Mouse (Mus musculus): ENCODE data around the gene Lpp. TPM values are rescaled to one million over a fixed set of nuclear protein-coding genes. Genes with fewer than 3 reads are reported as not detected.

Lpp gene
- polyA plus RNA-seq, 1 experiment from 2014 or later = 42.7 TPM

GRCm38 (mm10) chr16:24470601-24471000, 77.3 kb downstream of the Lpp start:
- Histone ChIP-seq H3K9ac (ENCODE audit: low read depth, low read length) (no peak overlapping the region), H3K4me2 (ENCODE audit: low read depth, low read length) (no peak overlapping the region), H3K9me3 (ENCODE audit: control insufficient read depth, low read length) (no peaks in the 10 kb centered on the region), H3K27ac (replicated peaks; ENCODE audit: low read depth, low read length) (no peak overlapping the region), H3K36me3 (ENCODE audit: control insufficient read depth, insufficient read depth, low read length) (0 out of 2 replicates have a peak, but pooled peaks cover 7% of the 10 kb centered on the region), H3K4me3 (ENCODE audit: low read depth, low read length) (no peak overlapping the region), H3K27me3 (replicated peaks; ENCODE audit: control insufficient read depth, insufficient read depth, low read length) (no peaks in the 10 kb centered on the region), H3K4me1 (ENCODE audit: control insufficient read depth, insufficient read depth, low read length) (peaks cover 4% of the 10 kb centered on the region; the same call in 1 of the 2 replicates)
- DNase-seq (ENCODE audit: low spot score) (no peak), ATAC-seq (ENCODE audit: low read depth) (no peak)
- 62% methylated on average over 1 of the region's 1 CpGs for WGBS

- Histone ChIP-seq H3K9me3 (ENCODE audit: control insufficient read depth, low read length) (no peaks in the 10 kb centered on the region), H3K9ac (ENCODE audit: low read depth, low read length) (no peak overlapping the region), H3K4me3 (ENCODE audit: low read depth, low read length) (no peak overlapping the region), H3K4me1 (ENCODE audit: control insufficient read depth, insufficient read depth, low read length) (peaks cover 9% of the 10 kb centered on the region), H3K4me2 (ENCODE audit: low read depth, low read length) (no peak overlapping the region), H3K27ac (replicated peaks; ENCODE audit: low read depth, low read length) (no peak overlapping the region), H3K36me3 (ENCODE audit: control insufficient read depth, insufficient read depth, low read length) (0 out of 2 replicates have a peak, but pooled peaks cover 7% of the 10 kb centered on the region), H3K27me3 (replicated peaks; ENCODE audit: control insufficient read depth, insufficient read depth, low read length) (no peaks in the 10 kb centered on the region)
- no peak for DNase-seq (ENCODE audit: low spot score)
- no peak for ATAC-seq (ENCODE audit: low read depth)
- 80% methylated on average over 4 of the region's 4 CpGs for WGBS
These were observed 77.7 kb downstream of the Lpp start for GRCm38 (mm10) chr16:24471029-24471428.

GRCm38 (mm10) chr16:24471801-24472200, 78.5 kb downstream of the Lpp start:
- H3K4me2 ChIP-seq (ENCODE audit: low read depth, low read length) = no peak overlapping the region
- peaks cover 12% of the 10 kb centered on the region for H3K4me1 ChIP-seq (ENCODE audit: control insufficient read depth, insufficient read depth, low read length)
- 0 out of 2 replicates have a peak, but pooled peaks cover under 1% of the 10 kb centered on the region for H3K36me3 ChIP-seq (ENCODE audit: control insufficient read depth, insufficient read depth, low read length)
- WGBS = 63% methylated on average over 1 of the region's 1 CpGs
- no peaks in the 10 kb centered on the region for H3K9me3 ChIP-seq (ENCODE audit: control insufficient read depth, low read length)
- H3K27ac ChIP-seq (replicated peaks; ENCODE audit: low read depth, low read length) = no peak overlapping the region
- H3K4me3 ChIP-seq (ENCODE audit: low read depth, low read length) = no peak overlapping the region
- no peaks in the 10 kb centered on the region for H3K27me3 ChIP-seq (replicated peaks; ENCODE audit: control insufficient read depth, insufficient read depth, low read length)
- H3K9ac ChIP-seq (ENCODE audit: low read depth, low read length) = no peak overlapping the region
- ATAC-seq (ENCODE audit: low read depth) (no peak), DNase-seq (ENCODE audit: low spot score) (no peak)

- ATAC-seq (ENCODE audit: low read depth) = no peak
- Histone ChIP-seq H3K4me1 (ENCODE audit: control insufficient read depth, insufficient read depth, low read length) (peaks cover 20% of the 10 kb centered on the region), H3K9me3 (ENCODE audit: control insufficient read depth, low read length) (no peaks in the 10 kb centered on the region), H3K36me3 (ENCODE audit: control insufficient read depth, insufficient read depth, low read length) (no peaks in the 10 kb centered on the region), H3K9ac (ENCODE audit: low read depth, low read length) (no peak overlapping the region), H3K4me3 (ENCODE audit: low read depth, low read length) (no peak overlapping the region), H3K4me2 (ENCODE audit: low read depth, low read length) (no peak overlapping the region), H3K27ac (replicated peaks; ENCODE audit: low read depth, low read length) (no peak overlapping the region), H3K27me3 (replicated peaks; ENCODE audit: control insufficient read depth, insufficient read depth, low read length) (no peaks in the 10 kb centered on the region)
- 66% methylated on average over 3 of the region's 3 CpGs for WGBS
- no peak for DNase-seq (ENCODE audit: low spot score)
These were observed 80.7 kb downstream of the Lpp start for GRCm38 (mm10) chr16:24473966-24474365.

- no peak overlapping the region for H3K4me2 ChIP-seq (ENCODE audit: low read depth, low read length)
- 46% methylated on average over 6 of the region's 6 CpGs for WGBS
- H3K9ac ChIP-seq (ENCODE audit: low read depth, low read length) = no peak overlapping the region
- ATAC-seq (ENCODE audit: low read depth) (0 out of 2 replicates have a peak, but pooled peaks have one; percentile 34), DNase-seq (ENCODE audit: low spot score) (no peak)
- H3K36me3 ChIP-seq (ENCODE audit: control insufficient read depth, insufficient read depth, low read length) = no peaks in the 10 kb centered on the region
- no peak overlapping the region for H3K27ac ChIP-seq (replicated peaks; ENCODE audit: low read depth, low read length)
- H3K9me3 ChIP-seq (ENCODE audit: control insufficient read depth, low read length) = no peaks in the 10 kb centered on the region
- no peaks in the 10 kb centered on the region for H3K27me3 ChIP-seq (replicated peaks; ENCODE audit: control insufficient read depth, insufficient read depth, low read length)
- peaks cover 20% of the 10 kb centered on the region for H3K4me1 ChIP-seq (ENCODE audit: control insufficient read depth, insufficient read depth, low read length)
- H3K4me3 ChIP-seq (ENCODE audit: low read depth, low read length) = no peak overlapping the region
These were observed 81.5 kb downstream of the Lpp start for GRCm38 (mm10) chr16:24474781-24475180.

GRCm38 (mm10) chr16:24475305-24475947, 82.1 kb downstream of the Lpp start:
- H3K27me3 ChIP-seq (replicated peaks; ENCODE audit: control insufficient read depth, insufficient read depth, low read length) = no peaks in the 10 kb centered on the region
- ATAC-seq (ENCODE audit: low read depth) = no peak
- no peaks in the 10 kb centered on the region for H3K9me3 ChIP-seq (ENCODE audit: control insufficient read depth, low read length)
- WGBS = 67% methylated on average over 8 of the region's 8 CpGs
- no peak overlapping the region for H3K4me3 ChIP-seq (ENCODE audit: low read depth, low read length)
- no peak overlapping the region for H3K9ac ChIP-seq (ENCODE audit: low read depth, low read length)
- H3K4me2 ChIP-seq (ENCODE audit: low read depth, low read length) = no peak overlapping the region
- no peak for DNase-seq (ENCODE audit: low spot score)
- no peak overlapping the region for H3K27ac ChIP-seq (replicated peaks; ENCODE audit: low read depth, low read length)
- no peaks in the 10 kb centered on the region for H3K36me3 ChIP-seq (ENCODE audit: control insufficient read depth, insufficient read depth, low read length)
- H3K4me1 ChIP-seq (ENCODE audit: control insufficient read depth, insufficient read depth, low read length) = peaks cover 20% of the 10 kb centered on the region

GRCm38 (mm10) chr16:24476911-24477401, 83.6 kb downstream of the Lpp start:
- Histone ChIP-seq H3K4me2 (ENCODE audit: low read depth, low read length) (no peak overlapping the region), H3K36me3 (ENCODE audit: control insufficient read depth, insufficient read depth, low read length) (no peaks in the 10 kb centered on the region), H3K4me3 (ENCODE audit: low read depth, low read length) (no peak overlapping the region), H3K27ac (replicated peaks; ENCODE audit: low read depth, low read length) (no peak overlapping the region), H3K27me3 (replicated peaks; ENCODE audit: control insufficient read depth, insufficient read depth, low read length) (no peaks in the 10 kb centered on the region), H3K4me1 (ENCODE audit: control insufficient read depth, insufficient read depth, low read length) (peaks cover 20% of the 10 kb centered on the region), H3K9ac (ENCODE audit: low read depth, low read length) (no peak overlapping the region), H3K9me3 (ENCODE audit: control insufficient read depth, low read length) (no peaks in the 10 kb centered on the region)
- WGBS = 31% methylated on average over 3 of the region's 3 CpGs
- no peak for ATAC-seq (ENCODE audit: low read depth)
- no peak for DNase-seq (ENCODE audit: low spot score)

- Histone ChIP-seq H3K9ac (ENCODE audit: low read depth, low read length) (no peak overlapping the region), H3K4me1 (ENCODE audit: control insufficient read depth, insufficient read depth, low read length) (peaks cover 20% of the 10 kb centered on the region), H3K36me3 (ENCODE audit: control insufficient read depth, insufficient read depth, low read length) (no peaks in the 10 kb centered on the region), H3K27me3 (replicated peaks; ENCODE audit: control insufficient read depth, insufficient read depth, low read length) (no peaks in the 10 kb centered on the region), H3K4me2 (ENCODE audit: low read depth, low read length) (no peak overlapping the region), H3K27ac (replicated peaks; ENCODE audit: low read depth, low read length) (no peak overlapping the region), H3K4me3 (ENCODE audit: low read depth, low read length) (no peak overlapping the region), H3K9me3 (ENCODE audit: control insufficient read depth, low read length) (no peaks in the 10 kb centered on the region)
- 56% methylated on average over 1 of the region's 1 CpGs for WGBS
- no peak for ATAC-seq (ENCODE audit: low read depth)
- DNase-seq (ENCODE audit: low spot score) = no peak
These were observed 84.7 kb downstream of the Lpp start for GRCm38 (mm10) chr16:24478006-24478405.

GRCm38 (mm10) chr16:24478851-24479250, 85.5 kb downstream of the Lpp start:
- ATAC-seq (ENCODE audit: low read depth) (no peak), DNase-seq (ENCODE audit: low spot score) (no peak)
- Histone ChIP-seq H3K9me3 (ENCODE audit: control insufficient read depth, low read length) (no peaks in the 10 kb centered on the region), H3K36me3 (ENCODE audit: control insufficient read depth, insufficient read depth, low read length) (no peaks in the 10 kb centered on the region), H3K4me1 (ENCODE audit: control insufficient read depth, insufficient read depth, low read length) (peaks cover 20% of the 10 kb centered on the region), H3K4me3 (ENCODE audit: low read depth, low read length) (no peak overlapping the region), H3K4me2 (ENCODE audit: low read depth, low read length) (no peak overlapping the region), H3K27ac (replicated peaks; ENCODE audit: low read depth, low read length) (no peak overlapping the region), H3K27me3 (replicated peaks; ENCODE audit: control insufficient read depth, insufficient read depth, low read length) (no peaks in the 10 kb centered on the region), H3K9ac (ENCODE audit: low read depth, low read length) (no peak overlapping the region)
- 88% methylated on average over 4 of the region's 4 CpGs for WGBS

Measured in embryonic facial prominence, embryonic 14.5 days (tissue).